Mouse (Mus musculus) neural tube, embryonic 15.5 days (tissue): ENCODE data around the gene Aff1. TPM values are rescaled to one million over a fixed set of nuclear protein-coding genes. Genes with fewer than 3 reads are reported as not detected.

Source experiments
- ATAC-seq: fragments of 200-750 bp; cut with Nextera tagmentation; 2 replicates; pipeline ENCODE4 v1.8.0; 2017; ENCODE audit warnings: mild to moderate bottlenecking, moderate TSS enrichment, moderate library complexity; ENCODE audit not compliant: low FRiP score
- H3K27ac ChIP-seq: fragments of 300-500 bp; sonication (generic); replicated peaks from 2 replicates; pipeline ENCODE4 v1.5.1; 2015; ENCODE audit warnings: mild to moderate bottlenecking, inconsistent platforms
- H3K27me3 ChIP-seq: fragments of 300-500 bp; sonication (generic); replicated peaks from 2 replicates; pipeline ENCODE4 v1.6.1; 2015; ENCODE audit warnings: inconsistent platforms
- H3K36me3 ChIP-seq: fragments of 300-500 bp; sonication (generic); 2 replicates; pipeline ENCODE4 v1.6.1; 2015; ENCODE audit warnings: inconsistent platforms
- H3K4me1 ChIP-seq: fragments of 300-500 bp; sonication (generic); 2 replicates; pipeline ENCODE4 v1.6.1; 2015; ENCODE audit warnings: inconsistent platforms
- H3K4me2 ChIP-seq: fragments of 300-500 bp; sonication (generic); 2 replicates; pipeline ENCODE4 v1.6.1; 2015; ENCODE audit warnings: inconsistent platforms, mild to moderate bottlenecking, moderate library complexity
- H3K4me3 ChIP-seq: fragments of 300-500 bp; sonication (generic); replicated peaks from 2 replicates; pipeline ENCODE4 v1.5.1; 2015; ENCODE audit warnings: mild to moderate bottlenecking, inconsistent platforms
- H3K9ac ChIP-seq: fragments of 300-500 bp; sonication (generic); replicated peaks from 2 replicates; pipeline ENCODE4 v1.6.1; 2015; ENCODE audit warnings: mild to moderate bottlenecking, inconsistent platforms
- H3K9me3 ChIP-seq: fragments of 300-500 bp; sonication (generic); replicated peaks from 2 replicates; pipeline ENCODE4 v1.6.1; 2016; ENCODE audit warnings: inconsistent platforms
- WGBS: fragments of 180-500 bp; shearing (Covaris S2); methylation state at CpG from one replicate; pipeline ENCODE4 v1.1.7; 2015; ENCODE audit warnings: mixed read lengths; 5-methylcytosine and 5-hydroxymethylcytosine counted together
- polyA plus RNA-seq: library from polyadenylated mRNA; unstranded; fragments of >200 nt; fragmentation: Nextera tagmentation; extraction: Ambion mirVana; gene quantifications from 2 replicates; pipeline ENCODE4 v1.2.1, GENCODE M21; 2015

The Aff1 gene
- polyA plus RNA-seq, 1 experiment from 2014 or later, result 1.7 TPM

GRCm38 (mm10) chr5:103854041-103854806 lies 162.1 kb downstream of the Aff1 start:
- Histone ChIP-seq H3K9ac (no peak overlapping the region), H3K36me3 (no peaks in the 10 kb centered on the region), H3K9me3 (no peaks in the 10 kb centered on the region), H3K4me3 (no peak overlapping the region), H3K27ac (peak overlapping the region; percentile 66), H3K4me1 (peaks cover 20% of the 10 kb centered on the region), H3K4me2 (peak overlapping the region; percentile 40), H3K27me3 (no peaks in the 10 kb centered on the region)
- peak; percentile 73 for ATAC-seq
- WGBS, result 44% methylated on average over 17 of the region's 17 CpGs

- peak; percentile 60; the same call in 1 of the 2 replicates for ATAC-seq
- H3K4me1 ChIP-seq, result peaks cover 20% of the 10 kb centered on the region
- WGBS, result 38% methylated on average over 5 of the region's 5 CpGs
- no peaks in the 10 kb centered on the region for H3K9me3 ChIP-seq
- no peak overlapping the region for H3K4me2 ChIP-seq
- no peaks in the 10 kb centered on the region for H3K27me3 ChIP-seq
- H3K9ac ChIP-seq, result no peak overlapping the region
- H3K4me3 ChIP-seq, result no peak overlapping the region
- H3K27ac ChIP-seq, result peak overlapping the region; percentile 58; the same call in 1 of the 2 replicates
- H3K36me3 ChIP-seq, result no peaks in the 10 kb centered on the region
These were observed 162.6 kb downstream of the Aff1 start for GRCm38 (mm10) chr5:103854807-103855194.

- Histone ChIP-seq H3K4me2 (no peak overlapping the region), H3K9ac (no peak overlapping the region), H3K4me3 (no peak overlapping the region), H3K4me1 (peaks cover 20% of the 10 kb centered on the region), H3K27me3 (no peaks in the 10 kb centered on the region), H3K36me3 (peaks cover under 1% of the 10 kb centered on the region; the same call in 1 of the 2 replicates), H3K27ac (no peak overlapping the region; the same call in 1 of the 2 replicates), H3K9me3 (no peaks in the 10 kb centered on the region)
- 83% methylated on average over 14 of the region's 14 CpGs for WGBS
- ATAC-seq, result no peak
These were observed 163.5 kb downstream of the Aff1 start for GRCm38 (mm10) chr5:103855483-103856211.

- no peak for ATAC-seq
- WGBS, result 61% methylated on average over 5 of the region's 5 CpGs
- peaks cover 4% of the 10 kb centered on the region; the same call in 1 of the 2 replicates for H3K36me3 ChIP-seq
- no peak overlapping the region for H3K27ac ChIP-seq
- no peak overlapping the region for H3K4me2 ChIP-seq
- H3K4me3 ChIP-seq, result no peak overlapping the region
- no peak overlapping the region for H3K9ac ChIP-seq
- peaks cover 20% of the 10 kb centered on the region for H3K4me1 ChIP-seq
- H3K27me3 ChIP-seq, result no peaks in the 10 kb centered on the region
- no peaks in the 10 kb centered on the region for H3K9me3 ChIP-seq
These were observed 164.3 kb downstream of the Aff1 start for GRCm38 (mm10) chr5:103856286-103857009.

- 79% methylated on average over 2 of the region's 2 CpGs for WGBS
- Histone ChIP-seq H3K4me1 (peaks cover 20% of the 10 kb centered on the region), H3K9ac (no peak overlapping the region), H3K36me3 (peaks cover 4% of the 10 kb centered on the region; the same call in 1 of the 2 replicates), H3K9me3 (no peaks in the 10 kb centered on the region), H3K4me2 (no peak overlapping the region), H3K4me3 (no peak overlapping the region), H3K27ac (no peak overlapping the region), H3K27me3 (no peaks in the 10 kb centered on the region)
- ATAC-seq, result no peak
These were observed 165.0 kb downstream of the Aff1 start for GRCm38 (mm10) chr5:103857151-103857550.

- Histone ChIP-seq H3K27me3 (no peaks in the 10 kb centered on the region), H3K9ac (no peak overlapping the region), H3K27ac (no peak overlapping the region), H3K4me2 (no peak overlapping the region), H3K4me1 (peaks cover 5% of the 10 kb centered on the region), H3K4me3 (no peak overlapping the region), H3K36me3 (peaks cover 14% of the 10 kb centered on the region), H3K9me3 (no peaks in the 10 kb centered on the region)
- WGBS, result 89% methylated on average over 11 of the region's 11 CpGs
- ATAC-seq, result no peak
These were observed 168.4 kb downstream of the Aff1 start for GRCm38 (mm10) chr5:103860622-103861021.

- 85% methylated on average over 4 of the region's 4 CpGs for WGBS
- no peak for ATAC-seq
- H3K4me2 ChIP-seq, result no peak overlapping the region
- no peaks in the 10 kb centered on the region for H3K4me1 ChIP-seq
- H3K27ac ChIP-seq, result no peak overlapping the region
- H3K9ac ChIP-seq, result no peak overlapping the region
- H3K36me3 ChIP-seq, result peaks cover 29% of the 10 kb centered on the region
- H3K4me3 ChIP-seq, result no peak overlapping the region
- no peaks in the 10 kb centered on the region for H3K27me3 ChIP-seq
- H3K9me3 ChIP-seq, result no peaks in the 10 kb centered on the region
These were observed 171.6 kb downstream of the Aff1 start for GRCm38 (mm10) chr5:103863759-103864158.

GRCm38 (mm10) chr5:103889766-103890165 lies 197.6 kb downstream of the Aff1 start:
- Histone ChIP-seq H3K4me2 (no peak overlapping the region), H3K27ac (no peak overlapping the region), H3K9me3 (no peaks in the 10 kb centered on the region), H3K4me3 (no peak overlapping the region), H3K9ac (no peak overlapping the region), H3K36me3 (peaks cover 6% of the 10 kb centered on the region), H3K4me1 (no peaks in the 10 kb centered on the region), H3K27me3 (no peaks in the 10 kb centered on the region)
- WGBS, result 56% methylated on average over 15 of the region's 15 CpGs
- no peak for ATAC-seq

GRCm38 (mm10) chr5:103898310-103898709 lies 206.1 kb downstream of the Aff1 start:
- Histone ChIP-seq H3K4me1 (no peaks in the 10 kb centered on the region), H3K4me3 (no peak overlapping the region), H3K27me3 (no peaks in the 10 kb centered on the region), H3K9me3 (no peaks in the 10 kb centered on the region), H3K36me3 (no peaks in the 10 kb centered on the region), H3K9ac (no peak overlapping the region), H3K27ac (no peak overlapping the region), H3K4me2 (no peak overlapping the region)
- WGBS, result 14% methylated on average over 1 of the region's 1 CpGs
- ATAC-seq, result no peak
